Mouse (Mus musculus) splenic B cell, adult 2 months (primary cell): ENCODE data around the gene Gm20671.

Source experiments
- DNase-seq: peaks from one replicate; pipeline ENCODE4 v3.0.0-alpha.2; 2011; ENCODE audit warnings: low read depth, low spot score
- H3K27me3 ChIP-seq: 2 replicates; pipeline ENCODE4 v1.6.1; 2012; ENCODE audit warnings: mild to moderate bottlenecking, low read length, moderate library complexity, mixed read lengths; ENCODE audit not compliant: control insufficient read depth, poor library complexity, insufficient read depth, severe bottlenecking
- H3K36me3 ChIP-seq: 2 replicates; pipeline ENCODE4 v1.6.1; 2012; ENCODE audit warnings: mild to moderate bottlenecking, low read length, moderate library complexity, mixed read lengths; ENCODE audit not compliant: control insufficient read depth, poor library complexity, insufficient read depth, severe bottlenecking

Gm20671 gene

DNA sequence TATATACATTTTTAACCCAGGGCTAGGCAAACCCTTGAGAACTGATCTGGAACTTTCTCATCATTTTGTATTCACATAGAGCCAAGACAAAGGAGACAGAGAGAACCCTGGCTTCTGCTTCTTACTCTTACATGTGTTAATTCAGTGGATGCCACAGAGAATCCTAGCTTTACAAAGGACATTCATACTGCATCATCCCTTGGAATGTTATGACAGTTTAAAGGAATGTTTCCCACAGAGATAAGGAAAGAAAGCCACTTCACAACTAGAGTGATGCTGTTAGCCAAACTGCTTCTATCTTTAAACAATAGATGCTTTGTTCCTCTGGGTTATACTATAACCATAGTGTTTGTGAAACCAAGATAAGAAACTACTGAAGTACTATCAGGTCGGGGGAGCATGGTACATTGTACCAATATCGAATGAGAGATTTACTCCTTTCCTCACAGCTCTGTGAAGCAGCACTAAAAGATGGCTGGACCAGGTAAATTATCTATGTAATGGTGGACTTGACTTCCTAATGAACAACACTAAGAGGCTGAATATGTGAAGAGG, 120.6 kb downstream of the Gm20671 start:
- no peak for DNase-seq
- Histone ChIP-seq H3K27me3 (no peaks in the 10 kb centered on the region; the same call in 1 of the 2 replicates), H3K36me3 (no peaks in the 10 kb centered on the region)

DNA sequence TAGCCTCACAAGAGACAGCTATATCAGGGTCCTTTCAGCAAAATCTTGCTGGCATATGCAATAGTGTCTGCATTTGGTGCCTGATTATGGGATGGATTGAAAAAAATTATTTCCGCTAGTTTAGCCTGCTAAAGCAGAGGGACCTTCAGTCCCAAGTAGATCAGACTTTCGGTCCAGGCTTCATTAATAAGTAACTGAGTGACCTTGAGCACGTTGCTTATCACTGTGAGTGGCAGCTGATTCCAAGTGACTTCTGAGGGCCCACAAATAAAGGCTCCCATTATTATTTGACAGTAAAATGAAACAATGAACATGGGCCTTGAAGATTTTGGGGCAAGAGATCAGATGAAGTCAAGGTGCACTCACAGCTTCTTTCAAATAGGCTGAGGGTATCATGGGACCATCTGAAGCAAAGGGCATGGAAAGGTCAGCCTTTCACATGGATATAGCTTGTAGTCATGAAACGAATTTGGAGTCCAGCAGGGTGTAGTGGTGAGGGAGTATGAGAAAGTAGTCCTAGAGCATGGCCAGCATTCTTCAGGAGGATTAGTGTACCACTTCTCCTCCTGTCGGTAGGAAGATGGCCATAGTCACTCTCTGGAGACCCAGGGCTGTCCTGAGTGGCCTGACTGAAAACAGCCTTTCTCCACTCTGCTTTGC, 129.6 kb downstream of the Gm20671 start:
- Histone ChIP-seq H3K36me3 (no peaks in the 10 kb centered on the region), H3K27me3 (no peaks in the 10 kb centered on the region)
- no peak for DNase-seq

DNA sequence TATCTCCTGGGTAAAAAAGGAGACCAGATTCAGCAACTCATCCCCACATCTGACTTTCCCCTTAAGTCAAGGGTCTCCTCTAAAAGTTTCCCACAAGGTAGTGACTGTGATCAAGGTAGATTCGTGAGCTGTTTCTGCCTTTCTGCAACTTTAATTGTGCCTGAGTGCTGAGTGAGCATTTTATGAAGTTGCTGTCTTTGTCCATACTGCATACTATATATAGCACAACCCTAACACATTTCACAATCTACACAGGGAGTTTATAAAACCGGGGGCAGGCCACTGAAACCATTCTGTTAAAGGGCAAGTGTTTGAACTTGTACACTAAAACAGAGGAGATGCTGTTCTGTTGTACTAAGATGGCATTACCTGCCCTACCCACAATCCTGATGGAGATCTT, 133.5 kb downstream of the Gm20671 start:
- DNase-seq = no peak
- Histone ChIP-seq H3K36me3 (no peaks in the 10 kb centered on the region), H3K27me3 (no peaks in the 10 kb centered on the region)
